Mouse (Mus musculus): Measurements from ENCODE around the gene Sgta. TPM values are rescaled to one million over a fixed set of nuclear protein-coding genes. Genes with fewer than 3 reads are reported as not detected.

Sgta gene
- total RNA-seq, 2 experiments from 2014 or later, result 91.5 to 93.3 TPM

DNA sequence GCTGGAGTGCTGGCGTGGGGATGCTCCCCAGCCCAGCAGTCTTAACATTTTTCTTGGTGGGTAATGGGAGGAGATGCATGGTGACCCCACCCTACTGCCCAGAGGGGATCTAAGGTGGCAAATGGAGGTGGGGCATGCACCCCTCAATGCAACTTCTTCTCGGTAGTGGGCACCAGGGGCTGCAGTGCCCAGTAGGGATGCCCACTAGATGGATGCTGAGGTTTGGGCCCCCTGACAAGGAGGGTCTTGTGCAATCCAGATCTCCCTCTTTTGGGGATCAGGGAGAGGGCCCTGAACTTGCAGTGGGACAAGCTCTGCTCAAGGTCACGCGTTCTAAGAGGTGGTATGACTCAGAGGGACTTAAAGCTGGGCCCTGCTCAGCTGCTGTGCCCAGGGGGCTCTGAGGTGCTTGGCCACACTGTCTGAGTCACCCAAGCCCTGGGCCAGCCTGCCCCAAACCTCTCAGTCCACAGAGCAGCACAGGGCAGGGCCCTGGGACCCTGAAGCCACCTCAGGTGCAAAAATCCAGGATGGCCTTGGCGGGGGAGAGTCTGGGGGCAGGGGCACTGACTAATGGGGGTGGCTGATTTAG, 35.5 kb downstream of the Sgta start:
- no peak for DNase-seq
- intact Hi-C loops (cut with DNase I), result no loop called here

DNA sequence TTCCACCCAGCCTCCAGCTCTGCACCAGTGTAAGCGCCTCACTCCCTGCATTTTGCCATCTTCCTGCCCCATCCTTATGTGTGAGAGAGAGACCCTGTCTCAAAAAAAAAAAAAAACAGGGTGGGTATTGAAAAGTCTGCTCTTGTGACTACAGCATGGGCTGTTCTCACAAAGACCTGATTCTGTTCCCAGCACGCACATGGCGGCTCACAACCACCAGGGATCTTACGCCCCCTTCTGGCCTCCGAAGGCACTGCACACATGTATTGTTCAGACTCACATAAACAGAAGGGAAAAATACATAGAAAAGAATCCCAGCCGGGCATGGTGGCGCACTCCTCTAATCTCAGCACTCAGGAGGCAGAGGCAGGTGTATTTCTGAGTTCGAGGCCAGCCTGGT, 37.2 kb downstream of the Sgta start:
- DNase-seq, result no peak
- intact Hi-C loops (cut with DNase I), result no loop called here

DNA sequence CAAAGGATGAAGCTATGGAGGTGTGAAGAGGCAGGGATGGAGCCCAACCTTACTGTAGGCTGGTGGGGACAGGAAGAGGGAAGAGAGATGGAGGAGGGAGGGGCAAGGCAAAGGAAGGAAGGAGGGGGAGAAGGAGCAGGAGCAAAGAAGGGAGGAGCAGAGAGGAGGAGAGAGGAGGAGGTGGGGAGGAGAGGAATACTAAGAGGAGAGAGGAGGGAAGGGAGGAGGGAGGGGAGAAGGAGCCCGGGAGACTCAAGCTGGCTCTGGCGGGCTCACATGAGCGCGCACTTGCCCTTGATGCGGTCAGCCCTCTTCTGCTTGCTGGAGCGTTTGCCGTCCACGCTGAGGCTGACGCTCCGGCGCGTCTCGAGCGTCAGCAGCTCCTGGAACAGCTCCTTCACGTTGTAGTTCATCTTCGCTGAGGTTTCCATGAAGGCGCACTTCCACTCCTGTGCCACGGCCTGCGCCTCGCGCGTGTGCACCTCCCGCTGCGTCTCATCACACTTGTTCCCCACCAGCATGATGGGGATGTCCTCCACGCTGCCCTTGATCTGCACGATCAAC, 38.4 kb downstream of the Sgta start:
- no peak for DNase-seq
- intact Hi-C loops (cut with DNase I), result no loop called here

DNA sequence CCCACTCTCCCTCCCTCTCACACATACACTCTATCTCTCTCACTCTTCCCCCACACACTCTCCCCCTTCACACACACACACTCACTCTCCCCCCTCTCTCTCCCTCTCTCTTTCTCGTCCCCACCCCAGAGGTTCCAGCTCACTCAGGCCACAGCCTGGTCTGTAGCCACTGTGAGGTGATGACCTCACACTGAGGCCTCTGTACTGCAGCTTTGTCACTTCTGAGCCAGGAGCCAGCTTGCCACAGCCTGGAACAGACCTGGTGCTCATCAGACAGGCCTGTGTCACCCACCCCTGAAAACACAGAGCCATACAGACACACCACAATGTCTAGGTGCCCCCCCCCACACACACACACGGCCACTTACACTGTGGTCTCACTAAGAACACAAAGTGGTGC, 39.8 kb downstream of the Sgta start:
- DNase-seq, result no peak
- intact Hi-C loops (cut with DNase I), result no loop called here

DNA sequence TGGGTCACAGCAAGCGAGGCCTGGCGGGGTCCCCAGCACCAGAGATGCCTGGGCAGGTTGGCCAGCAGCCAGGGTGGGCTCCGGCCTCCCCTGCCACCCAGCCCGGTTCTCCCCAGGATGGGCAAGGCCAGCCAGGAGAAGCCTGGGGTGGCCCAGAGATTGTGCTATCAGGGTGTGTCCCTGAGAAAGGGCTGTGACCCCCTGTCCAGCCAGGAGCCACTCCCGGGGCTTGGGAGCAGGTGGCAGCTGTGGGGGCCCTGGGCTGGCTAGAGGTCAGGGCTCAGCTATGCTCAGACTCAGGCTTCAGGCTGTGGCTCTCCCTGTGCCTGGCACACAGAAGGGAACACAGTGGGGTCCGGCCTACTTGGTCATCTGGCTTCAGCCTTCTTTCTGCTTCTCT, 40.3 kb downstream of the Sgta start:
- intact Hi-C loops (cut with DNase I), result loop anchor here (5.0 kb wide), 1 partner anchor 153 kb away; no protein-coding TSS in a partner anchor
- DNase-seq, result no peak

DNA sequence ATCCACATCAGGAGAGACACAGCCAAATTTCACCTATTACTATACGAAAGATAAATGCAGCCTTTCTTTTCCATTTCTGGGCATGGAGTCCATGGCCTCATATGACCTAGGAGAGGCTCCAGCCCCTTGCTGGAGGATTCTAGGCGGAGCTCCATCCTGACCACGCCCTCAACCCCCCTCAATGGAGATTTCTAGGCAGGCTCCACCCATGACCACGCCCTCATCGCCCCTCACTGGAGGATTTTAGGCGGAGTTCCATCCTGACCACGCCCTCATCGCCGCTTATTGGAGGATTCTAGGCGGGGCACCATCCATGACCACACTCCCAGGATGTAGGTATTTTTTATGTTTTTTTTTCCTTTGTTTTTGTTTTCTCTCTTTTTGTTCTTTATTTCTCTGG, 41.7 kb downstream of the Sgta start:
- peak; percentile 18 to 40 for DNase-seq
- intact Hi-C loops (cut with DNase I), result loop anchor here (5.0 kb wide), 1 partner anchor 154 kb away; no protein-coding TSS in a partner anchor

DNA sequence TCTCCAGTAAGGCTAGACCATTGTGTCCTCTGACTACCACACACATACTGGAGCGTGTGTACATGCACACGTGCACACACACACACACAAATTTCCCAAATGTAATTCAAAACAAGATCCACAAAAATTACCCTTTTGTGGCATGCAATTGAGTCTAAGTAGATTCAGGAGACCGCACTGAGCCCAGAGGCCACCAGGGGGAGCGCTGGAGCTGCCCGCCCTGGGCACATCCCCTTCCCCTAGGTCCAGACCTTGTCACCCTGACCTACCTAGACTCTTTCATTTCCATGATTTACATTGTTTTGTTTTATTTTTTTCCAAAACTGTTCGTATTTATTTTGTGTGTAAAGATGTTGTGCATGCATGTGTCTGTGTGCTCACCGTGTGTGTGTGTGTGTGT, 43.3 kb downstream of the Sgta start:
- intact Hi-C loops (cut with DNase I), result loop anchor here (1.0 to 5.0 kb wide), 3 partner anchors 25 to 156 kb away; no protein-coding TSS in a partner anchor
- DNase-seq, result peak; percentile 76 to 79

DNA sequence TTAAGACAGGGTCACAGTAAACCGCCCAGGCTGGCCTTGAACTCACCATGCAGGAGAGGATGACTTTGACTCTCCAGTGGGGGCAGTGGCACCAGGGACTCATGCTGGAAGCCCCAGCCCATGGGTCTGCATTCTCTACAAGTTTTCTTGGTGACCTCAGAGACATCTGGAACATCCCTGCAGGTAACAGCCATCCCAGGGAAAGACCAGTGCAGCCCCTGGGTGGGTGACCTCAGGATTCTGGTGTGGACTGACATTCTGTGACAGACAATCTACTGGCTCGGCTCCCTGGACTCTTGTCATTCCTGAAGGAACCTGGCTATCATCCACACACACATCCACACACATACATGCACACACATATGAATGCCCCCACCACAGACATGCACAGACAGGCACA, 44.3 kb downstream of the Sgta start:
- DNase-seq, result no peak
- intact Hi-C loops (cut with DNase I), result loop anchor here (1.0 to 5.0 kb wide), 3 partner anchors 26 to 157 kb away; no protein-coding TSS in a partner anchor

DNA sequence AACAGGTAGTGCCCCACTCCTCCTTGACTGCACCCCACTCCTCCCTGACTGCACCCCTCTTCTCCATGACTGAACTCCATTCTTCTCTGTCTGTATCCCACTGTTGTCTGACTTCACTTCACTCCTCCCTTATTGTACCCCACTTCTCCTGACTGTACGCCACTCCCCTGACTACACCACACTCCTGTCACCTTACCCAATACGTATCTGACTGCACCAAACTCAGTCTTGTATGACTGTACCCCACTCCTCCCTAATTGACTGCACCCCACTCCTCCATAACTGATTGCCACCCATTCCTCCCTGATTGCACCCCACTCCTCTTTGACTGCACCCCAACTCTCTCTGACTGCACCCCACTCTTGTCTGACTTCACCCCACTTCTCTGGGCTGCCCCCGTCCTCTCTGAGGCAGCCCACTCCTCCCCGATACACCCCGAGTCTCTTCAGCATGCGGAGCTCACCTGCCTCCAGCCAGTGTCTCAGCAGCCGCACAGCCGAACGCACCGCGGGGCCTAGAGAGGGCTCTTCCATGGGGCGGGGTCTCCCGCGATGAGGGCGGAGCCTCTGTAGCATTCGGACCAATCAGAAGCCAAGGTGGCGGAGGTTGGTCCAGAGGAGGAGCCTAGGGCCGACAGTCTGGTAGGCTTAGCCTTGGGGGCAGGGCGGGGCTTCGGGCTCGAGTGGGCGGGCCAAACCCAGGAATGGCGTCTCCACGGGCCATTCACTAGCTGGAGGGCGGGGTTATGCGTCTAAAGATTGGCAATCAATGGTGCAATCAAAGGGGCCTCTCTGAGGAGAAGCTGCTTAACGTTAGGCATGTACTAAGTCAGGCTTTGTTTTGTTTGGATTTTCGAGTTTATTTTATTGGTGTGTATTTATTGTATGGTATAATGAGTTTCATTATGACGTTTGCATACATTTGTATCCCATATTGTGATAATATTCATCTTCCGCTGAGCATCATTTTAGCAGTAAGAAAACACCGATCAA, 45.3 kb downstream of the Sgta start, which contains the start of gene Gng7:
Gene Gng7, minus strand, starts transcription at position 553 of the 992 bp plus-strand sequence.
- intact Hi-C loops (cut with DNase I), result loop anchor here (5.0 kb wide), 1 partner anchor 158 kb away; no protein-coding TSS in a partner anchor
- peak; percentile 75 to 85 for DNase-seq

DNA sequence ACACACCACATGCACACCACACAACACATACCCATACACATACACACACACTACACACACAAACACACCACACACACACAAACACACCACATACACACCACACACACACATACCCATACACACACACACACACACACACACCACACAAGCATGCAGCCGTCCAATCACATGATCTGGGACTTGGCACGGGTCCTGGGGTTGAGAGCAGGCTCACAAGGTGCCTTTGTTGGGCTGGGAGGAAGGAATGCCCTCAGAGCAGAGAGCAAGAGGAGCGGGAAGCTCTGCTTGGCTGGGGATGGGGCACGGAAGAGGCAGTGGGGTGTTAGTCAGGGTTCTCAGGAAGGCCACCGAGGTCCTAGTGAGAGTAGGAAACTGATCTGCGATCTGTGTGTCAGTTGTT, 49.1 kb downstream of the Sgta start:
- intact Hi-C loops (cut with DNase I), result no loop called here
- DNase-seq, result peak in 1 of 2 experiments; percentile 39

DNA sequence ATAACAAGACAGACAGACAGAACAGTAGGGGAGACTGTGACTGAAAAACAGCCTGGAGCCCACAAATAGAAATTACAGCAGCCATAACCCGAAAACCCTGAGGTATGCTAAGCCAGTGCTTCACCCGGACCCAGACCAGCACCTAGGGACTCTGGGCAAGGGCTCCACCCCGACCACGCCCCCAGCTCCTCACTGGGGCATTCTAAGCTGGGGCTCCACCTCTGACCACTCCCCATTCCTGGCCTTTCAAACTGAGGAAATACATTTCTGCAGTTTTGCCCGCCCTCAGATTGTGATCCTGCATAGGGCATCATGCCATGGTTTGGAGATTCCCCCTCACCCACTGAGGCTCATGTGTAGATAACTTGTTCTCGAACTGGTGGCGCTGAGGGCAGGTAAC, 52.7 kb downstream of the Sgta start:
- DNase-seq, result no peak

DNA sequence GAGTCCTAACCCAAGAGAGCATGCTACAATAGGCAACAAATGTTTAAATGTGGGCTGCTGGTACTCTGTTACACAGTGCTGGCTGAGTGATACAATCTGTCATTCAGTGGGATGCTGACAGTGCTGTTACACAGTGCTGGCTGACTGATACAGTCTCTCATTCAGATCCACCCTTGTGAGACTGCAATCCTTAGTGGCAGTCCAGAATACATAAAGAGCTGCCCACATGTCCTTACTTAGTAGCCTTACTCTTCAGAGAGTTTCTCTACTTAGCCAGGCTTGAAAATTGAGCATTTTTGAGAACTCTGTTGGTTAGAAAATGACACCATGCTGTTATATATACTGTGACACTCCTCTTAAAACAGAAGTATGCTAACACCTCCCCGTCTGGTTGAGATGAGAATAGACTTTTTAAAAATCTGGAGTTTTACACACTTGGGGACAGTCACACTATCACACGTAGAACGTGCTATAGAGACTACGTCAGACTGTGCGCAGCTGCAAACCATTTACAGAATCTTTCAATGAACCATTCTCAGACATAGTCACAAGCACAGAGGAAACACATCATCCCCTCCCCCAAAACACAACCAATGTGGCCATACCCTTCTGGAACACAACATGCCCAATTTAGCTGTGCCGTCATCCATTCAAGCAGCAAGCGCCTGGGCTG, 53.8 kb downstream of the Sgta start:
- intact Hi-C loops (cut with DNase I), result no loop called here
- DNase-seq, result no peak

More for the DNA sequence above, 52.7 kb downstream of the Sgta start:
- intact Hi-C loops (cut with DNase I), result no loop called here

DNA sequence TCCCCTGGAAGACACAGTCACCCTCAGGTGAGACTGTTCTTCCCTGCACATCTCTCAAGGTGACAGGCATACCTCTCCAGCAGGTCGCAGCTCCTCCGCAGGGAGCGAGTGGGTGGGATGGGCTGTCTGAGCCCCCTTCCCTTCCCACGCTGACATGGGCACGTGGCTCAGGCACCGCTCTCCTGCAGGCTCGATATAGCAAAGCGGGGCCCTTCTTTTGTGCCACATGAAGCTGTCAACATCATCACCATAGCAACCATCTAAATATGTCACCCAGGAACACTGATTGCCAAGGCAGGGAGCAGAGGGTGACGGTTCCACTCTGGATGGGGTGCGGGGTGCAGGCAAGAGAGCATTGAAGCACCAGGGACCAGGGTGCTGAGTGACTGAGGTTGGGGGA, 58.8 kb downstream of the Sgta start:
- DNase-seq, result no peak
- intact Hi-C loops (cut with DNase I), result loop anchor here (2.0 kb wide), 1 partner anchor 40 kb away; no protein-coding TSS in a partner anchor

DNA sequence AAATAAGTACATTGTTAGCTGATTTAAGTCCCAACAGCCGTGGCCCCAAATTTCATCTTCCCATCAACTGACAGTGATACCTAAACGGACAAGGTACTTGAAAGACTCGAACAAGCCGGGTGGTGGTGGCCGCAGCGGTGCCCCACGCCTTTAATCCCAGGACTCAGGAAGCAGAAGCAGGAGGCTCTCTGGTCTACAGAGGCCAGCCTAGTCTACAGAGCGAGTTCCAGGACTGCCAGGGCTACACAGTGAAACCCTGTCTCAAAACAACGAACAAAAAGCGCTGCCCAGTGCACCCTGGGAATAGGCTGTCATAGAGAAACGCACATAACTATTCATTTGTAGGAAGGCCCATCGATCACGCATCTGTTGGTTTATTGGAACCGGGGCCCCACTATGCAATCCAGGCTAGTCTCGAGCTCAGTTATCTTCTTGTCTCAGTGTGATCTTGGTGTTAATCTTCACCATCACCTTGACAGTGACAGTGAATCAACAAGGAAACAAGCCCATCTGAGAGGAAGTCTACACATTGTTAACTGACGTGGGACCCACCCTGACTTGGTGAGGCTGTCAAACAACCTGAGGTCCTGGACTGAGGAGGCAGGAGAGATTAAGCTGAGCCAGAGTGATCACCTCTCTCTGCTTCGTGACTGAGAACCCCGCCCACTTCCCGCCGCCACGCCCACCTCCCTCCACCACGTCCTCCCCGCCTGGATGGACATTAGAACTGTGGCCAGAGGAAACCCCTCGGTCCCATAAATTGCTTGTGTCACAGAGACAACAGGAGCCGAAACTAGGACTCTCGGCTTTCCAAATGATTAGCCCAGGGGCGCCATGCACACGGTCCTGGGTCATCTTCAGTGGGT, 59.6 kb downstream of the Sgta start:
- intact Hi-C loops (cut with DNase I), result loop anchor here (1.0 to 2.0 kb wide), 2 partner anchors 40 to 82 kb away; no protein-coding TSS in a partner anchor
- DNase-seq, result no peak

DNA sequence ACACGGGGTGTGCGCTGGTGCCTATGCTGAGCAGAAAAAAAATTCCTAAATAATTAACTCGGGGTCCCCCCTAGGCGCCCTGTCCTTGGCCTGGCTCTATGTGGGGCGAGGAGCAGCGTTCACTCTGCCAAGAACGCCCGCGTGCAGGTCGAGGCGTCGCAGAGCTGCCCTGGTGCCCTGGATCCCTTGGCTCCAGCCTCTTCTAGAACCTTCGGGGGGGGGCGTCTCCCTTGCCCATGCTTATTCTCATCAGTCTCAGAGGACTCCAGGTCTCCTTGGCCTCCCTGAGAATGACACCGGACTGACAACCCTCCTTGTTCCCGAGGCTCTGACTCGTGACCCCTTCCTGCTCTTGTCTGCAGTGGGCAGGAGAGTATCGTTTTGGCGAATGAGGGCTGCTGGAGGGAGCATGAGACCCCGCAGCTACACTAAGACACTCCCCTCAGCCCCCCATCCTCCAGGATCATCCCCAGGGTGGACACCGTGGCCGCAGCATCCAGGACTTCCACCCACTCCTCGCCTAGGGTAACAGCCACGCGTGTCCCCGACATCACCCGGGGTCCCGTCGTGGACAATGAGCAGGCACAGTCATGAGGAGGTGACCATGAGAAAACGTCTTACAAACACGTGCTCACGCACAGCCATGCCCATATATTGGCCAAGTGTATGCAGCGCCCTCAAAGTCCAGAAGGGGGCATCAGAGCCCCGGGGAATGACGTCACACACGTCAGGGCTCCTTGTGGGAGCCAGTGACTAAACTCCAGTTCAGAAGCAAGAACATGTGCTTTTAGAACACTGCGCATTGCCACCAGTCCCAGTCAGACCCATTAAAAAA, 60.4 kb downstream of the Sgta start:
- intact Hi-C loops (cut with DNase I), result loop anchor here (1.0 to 5.0 kb wide), 4 partner anchors 41 to 178 kb away; partner anchors contain the start of gene Eef2

DNA sequence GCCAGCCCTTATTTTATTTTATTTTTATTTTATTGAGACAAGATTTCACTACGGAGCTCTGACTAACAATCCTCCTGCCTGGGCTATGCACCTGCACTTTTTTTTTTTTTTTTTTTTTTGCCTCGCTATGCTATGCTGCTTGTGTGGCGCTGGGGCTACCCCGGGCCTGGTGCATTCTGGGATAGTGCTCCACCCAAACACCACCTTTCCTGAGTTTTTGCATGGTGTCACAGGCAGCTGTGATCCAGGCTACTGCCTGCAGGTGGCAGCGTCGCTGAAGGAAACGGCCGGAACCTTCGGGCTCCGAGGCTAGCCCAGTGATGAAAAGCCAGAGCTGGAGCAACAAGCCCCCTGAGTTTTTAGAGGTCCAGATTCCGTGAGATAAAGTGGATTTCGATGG, 61.2 kb downstream of the Sgta start:
- intact Hi-C loops (cut with DNase I), result loop anchor here (5.0 kb wide), 2 partner anchors 176 to 179 kb away; partner anchors contain the start of gene Eef2
- peak; percentile 33 to 56 for DNase-seq

More for the DNA sequence above, 60.4 kb downstream of the Sgta start:
- peak; percentile 80 to 91 for DNase-seq

DNA sequence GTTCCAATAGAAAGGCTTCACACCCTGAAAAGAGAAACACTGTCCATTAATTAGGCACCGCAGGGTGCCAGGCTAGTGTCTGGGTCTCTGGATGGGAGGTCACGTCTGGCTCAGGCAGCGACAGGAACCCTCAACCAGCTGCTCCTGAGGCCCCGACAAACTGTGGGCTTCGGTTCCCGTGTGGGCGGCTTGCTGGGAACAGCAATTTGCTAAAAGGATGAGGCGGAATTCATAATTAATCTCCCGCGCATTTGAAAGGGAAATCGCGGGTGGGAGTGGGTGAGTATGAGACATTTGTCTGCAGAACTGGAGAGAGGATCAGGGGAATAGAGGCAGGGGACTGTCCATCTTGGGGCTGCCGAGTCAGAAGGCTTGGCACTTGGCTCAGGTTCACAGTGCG, 62.0 kb downstream of the Sgta start:
- DNase-seq, result no peak
- intact Hi-C loops (cut with DNase I), result loop anchor here (5.0 kb wide), 2 partner anchors 176 to 179 kb away; partner anchors contain the start of gene Eef2

DNA sequence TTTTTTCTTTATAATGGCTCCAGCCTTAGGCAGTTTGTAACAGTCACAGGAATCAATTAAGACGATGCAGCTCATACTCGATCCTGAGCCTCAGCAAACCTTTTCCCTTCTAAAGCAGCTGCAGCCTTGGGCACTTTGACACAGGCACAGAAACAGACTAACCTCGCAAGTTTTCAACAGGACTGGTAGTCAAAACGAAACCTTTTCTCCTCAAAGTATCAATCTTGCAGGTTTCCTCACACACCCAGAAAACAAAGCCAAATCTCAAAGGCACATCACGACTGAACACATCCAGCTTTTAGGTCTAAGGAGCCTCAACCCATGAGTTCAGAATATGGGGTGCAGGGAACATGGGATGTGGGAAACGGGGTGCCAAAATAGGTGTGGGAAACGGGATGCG, 62.6 kb downstream of the Sgta start:
- intact Hi-C loops (cut with DNase I), result loop anchor here (5.0 kb wide), 2 partner anchors 175 to 180 kb away; partner anchors contain the start of gene Eef2
- no peak for DNase-seq
